Mouse (Mus musculus): ENCODE results near the gene Plxnb1. TPM values are rescaled to one million over a fixed set of nuclear protein-coding genes. Genes with fewer than 3 reads are reported as not detected.
A peak's percentile ranks its signal among the peaks of the same experiment; 100 is the strongest.

Plxnb1 gene
- total RNA-seq, 2 experiments from 2014 or later, result 90.5 to 91.9 TPM

DNA sequence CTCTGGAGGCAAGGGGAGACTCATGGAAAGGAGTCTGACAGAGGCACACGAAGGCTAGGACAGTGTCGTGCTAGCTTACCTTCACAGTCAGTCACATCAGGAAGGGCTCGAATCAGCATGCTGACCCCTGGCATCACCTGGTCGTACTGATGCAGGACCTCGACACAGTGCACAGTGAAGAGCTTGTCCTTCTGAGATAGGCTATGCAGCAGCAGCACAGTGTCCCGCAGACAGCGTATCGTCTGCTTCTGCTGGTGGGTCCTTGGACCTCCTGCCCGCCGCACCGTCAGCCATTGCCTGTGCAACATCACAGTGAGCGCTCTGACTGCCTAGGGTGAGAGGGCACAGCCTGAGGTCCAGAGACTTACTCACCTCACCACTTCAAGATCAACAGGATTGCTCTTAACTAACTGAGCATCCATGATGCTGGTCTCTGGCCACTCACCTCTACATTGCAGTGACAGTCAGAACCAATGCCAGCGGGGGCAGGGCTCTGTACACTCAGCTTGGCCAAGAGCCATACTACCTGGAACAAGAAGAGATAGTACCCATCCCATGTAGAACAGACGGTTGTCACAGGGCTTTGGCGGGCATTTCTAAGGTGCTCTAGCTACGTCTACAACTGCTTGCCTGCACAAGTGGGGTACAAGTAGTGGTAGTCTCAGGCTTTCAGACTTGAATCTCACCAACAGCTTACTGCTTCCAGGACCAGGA lies 34.8 kb upstream of the Plxnb1 start:
- no peak for DNase-seq (ENCODE audit: low spot score in 2 of 2)

DNA sequence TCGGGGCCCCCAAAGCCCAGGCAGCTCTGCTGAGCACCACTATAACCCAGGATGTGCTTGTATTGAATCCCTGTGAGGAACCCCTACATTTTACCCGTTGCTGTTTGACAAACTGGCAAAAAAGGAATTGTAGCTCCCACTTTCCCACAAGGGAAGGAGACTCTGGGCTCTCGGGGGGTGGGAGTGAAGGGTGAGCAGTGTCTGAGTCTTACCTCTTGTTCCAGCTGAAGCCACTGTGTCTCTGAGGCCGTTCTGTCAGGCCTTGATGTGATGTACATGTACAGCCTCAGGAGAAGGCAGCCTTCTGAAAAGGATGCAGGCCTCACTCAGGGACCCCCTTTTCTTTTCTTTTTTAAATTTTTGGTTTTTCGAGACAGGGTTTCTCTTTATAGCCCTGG lies 34.3 kb upstream of the Plxnb1 start:
- DNase-seq (ENCODE audit: low spot score in 2 of 2), result no peak

DNA sequence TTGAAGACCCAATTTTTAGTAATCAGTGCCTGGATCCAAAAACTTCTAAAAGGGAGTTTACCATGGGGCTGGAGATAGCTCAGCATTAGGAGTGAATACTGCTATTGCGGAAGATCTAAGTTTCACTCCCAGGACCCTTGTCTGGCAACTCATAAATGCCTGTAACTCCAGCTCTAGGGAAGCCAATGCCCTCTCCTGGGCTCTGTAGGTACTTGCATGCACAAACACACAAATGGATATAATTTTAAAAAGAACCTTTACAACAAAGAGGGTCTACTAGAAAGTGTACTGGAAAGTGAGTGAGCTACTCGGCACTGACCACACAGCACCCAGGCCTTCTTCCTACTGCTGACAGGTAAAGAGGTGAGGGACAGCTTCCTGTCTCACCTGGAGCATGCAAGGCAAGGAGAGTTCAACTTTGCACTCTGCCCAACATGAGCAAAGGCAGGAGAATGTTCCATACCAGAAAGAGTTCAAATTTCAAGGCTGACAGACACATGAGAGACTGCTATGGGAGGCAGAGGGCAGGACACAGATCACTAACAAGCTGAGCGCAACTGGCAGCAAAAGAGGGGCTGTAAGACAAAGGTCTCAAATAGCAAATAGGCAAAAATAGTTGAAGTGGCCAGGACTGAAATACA lies 27.0 kb upstream of the Plxnb1 start:
- DNase-seq (ENCODE audit: low spot score in 2 of 2), result no peak

DNA sequence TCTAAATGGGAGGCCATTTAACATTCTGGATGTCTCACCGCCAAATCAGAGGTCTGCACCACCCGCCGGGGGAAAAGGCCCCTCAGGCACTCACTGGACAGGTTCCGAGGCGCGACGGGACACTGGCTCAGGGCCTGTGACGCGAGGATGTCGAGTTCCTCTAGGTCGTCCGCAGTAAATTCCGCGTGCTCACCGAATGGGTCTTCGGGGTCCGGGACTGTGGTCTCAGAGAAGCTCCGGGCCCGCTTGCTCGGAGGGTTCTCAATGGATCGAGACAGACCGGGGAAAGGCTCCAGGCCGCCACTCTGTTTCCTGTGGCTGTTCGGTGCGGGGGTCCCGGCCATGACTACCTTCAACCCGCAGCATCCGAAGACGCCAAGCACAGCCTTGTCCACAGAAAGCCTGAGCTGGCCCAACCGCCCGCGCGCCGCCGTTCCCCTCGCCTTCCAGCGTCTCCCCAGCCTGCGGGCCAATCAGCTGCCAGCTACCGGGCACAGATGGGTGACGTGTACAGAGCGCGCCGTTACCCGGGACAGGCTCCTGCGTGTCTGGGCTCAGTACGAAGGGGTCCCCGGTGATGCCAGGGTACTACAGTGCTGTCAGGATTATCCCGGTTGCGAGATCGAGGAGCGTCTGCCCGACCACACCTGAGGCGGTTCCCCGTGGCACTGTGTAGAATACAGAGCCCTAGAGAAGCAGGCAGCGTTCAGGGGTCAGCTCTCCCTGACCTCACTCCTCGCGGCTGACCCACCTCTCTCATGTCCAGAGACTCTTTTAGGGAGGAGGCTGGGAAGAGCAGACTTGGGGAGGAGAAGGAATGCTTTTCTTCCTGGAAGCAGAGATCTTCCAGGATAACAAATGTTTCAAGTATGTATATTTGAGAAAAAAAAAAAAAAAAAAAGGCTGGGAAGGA lies 21.3 kb upstream of the Plxnb1 start, which contains the start of gene Atrip:
Gene Atrip (minus strand): TSS at position 464 of the 913 bp plus-strand sequence.
- peak; percentile 92 to 96 for DNase-seq (ENCODE audit: low spot score in 2 of 2)

DNA sequence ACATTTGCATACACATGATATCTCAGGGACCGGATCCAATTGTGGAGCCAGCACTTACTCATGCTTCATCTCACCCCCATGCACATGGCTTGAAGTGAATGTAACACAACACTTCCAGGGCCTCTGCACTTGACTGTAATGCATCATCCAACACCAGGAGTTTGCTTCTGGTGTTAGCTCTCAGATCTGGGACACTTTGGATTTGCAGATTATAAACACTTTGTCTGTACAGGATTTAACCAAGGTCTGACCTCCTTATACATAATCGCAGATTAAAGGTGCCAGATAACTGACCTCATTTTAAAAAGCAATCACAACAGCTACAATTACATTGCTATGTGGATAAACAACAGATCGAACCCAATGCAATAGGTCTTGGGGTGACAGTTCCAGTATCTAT lies 14.7 kb upstream of the Plxnb1 start:
- DNase-seq (ENCODE audit: low spot score in 2 of 2), result no peak

DNA sequence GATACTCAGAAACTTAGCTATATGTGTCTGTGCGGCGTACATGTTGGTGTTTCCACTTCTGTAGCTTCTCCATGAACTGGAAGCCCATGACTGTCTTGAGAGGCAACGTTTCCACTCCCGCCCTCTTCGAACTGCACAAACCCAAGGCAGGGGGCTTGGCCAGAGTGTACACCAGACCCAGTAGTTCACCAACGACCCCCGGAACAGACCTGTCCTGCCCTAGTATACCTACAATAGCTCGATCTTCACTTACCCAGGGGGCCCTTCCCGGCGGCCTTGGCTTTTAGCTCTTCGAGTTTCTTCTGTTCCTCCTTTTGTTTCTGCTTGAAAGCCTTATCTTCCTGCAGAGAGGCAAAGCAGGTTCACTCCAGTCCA lies 13.5 kb upstream of the Plxnb1 start:
- DNase-seq (ENCODE audit: low spot score in 2 of 2), result no peak

DNA sequence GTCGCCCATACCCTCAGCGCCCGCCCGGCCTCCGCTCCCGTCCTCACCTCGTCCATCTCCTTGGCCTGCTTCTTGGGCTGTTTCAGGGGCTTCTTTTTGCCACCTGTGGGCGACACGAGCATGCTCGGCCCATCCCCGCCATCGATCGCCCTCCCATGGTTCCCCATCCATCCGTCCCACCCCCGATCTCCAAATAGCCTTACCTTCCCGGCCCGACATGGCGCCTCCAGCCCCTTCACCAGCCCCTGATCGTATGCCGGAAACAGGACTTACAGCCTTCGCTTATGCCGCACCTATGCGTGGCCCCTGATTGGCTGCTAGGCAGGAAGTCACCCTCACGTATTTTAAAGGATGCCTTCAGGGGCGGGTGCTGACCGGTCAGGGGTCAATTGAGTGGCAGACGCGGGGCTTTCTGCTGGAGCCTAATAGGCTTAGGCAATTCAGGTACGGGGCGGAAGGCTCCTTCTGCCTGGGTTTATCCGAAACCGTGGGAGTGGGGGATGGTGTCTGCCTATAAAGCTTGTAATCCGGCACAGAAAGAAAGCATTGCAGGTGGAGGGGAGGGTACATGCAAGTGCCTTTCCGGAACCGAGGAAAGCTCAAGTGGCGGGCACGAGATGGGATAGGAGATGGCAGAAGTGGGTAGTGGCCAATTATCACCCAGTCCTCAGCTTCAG lies 12.9 kb upstream of the Plxnb1 start, which contains the start of the genes Ccdc51 and Tma7:
Gene Ccdc51 (plus strand): TSS at position 370 of the 677 bp plus-strand sequence.
Gene Tma7 (minus strand): TSS at position 464 of the 677 bp plus-strand sequence.
- peak; percentile 83 to 91 for DNase-seq (ENCODE audit: low spot score in 2 of 2)

DNA sequence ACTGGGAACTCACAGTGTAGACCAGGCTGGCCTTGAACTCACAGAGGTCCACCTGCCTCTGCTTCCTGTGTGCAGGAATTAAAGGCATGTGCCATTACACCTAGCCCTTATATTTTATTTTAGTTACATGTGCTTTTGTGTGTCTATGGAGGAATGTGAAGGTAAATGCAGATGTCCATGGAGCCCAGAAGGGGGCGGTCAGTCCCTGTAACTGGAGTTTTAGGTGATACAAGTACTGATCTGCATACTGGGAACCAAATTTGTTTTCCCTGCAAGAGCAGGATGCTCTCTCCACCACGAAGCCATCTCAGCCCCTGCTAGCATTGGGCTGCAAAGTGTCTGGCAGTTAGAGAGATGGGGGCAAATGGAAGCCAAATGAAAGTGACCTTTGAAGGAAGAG lies 10.3 kb upstream of the Plxnb1 start:
- no peak for DNase-seq (ENCODE audit: low spot score in 2 of 2)

GRCm38 (mm10) chr9:109087987-109088386 lies 7.2 kb upstream of the Plxnb1 start:
- DNase-seq (ENCODE audit: low spot score in 2 of 2), result peak; percentile 43 to 80

DNA sequence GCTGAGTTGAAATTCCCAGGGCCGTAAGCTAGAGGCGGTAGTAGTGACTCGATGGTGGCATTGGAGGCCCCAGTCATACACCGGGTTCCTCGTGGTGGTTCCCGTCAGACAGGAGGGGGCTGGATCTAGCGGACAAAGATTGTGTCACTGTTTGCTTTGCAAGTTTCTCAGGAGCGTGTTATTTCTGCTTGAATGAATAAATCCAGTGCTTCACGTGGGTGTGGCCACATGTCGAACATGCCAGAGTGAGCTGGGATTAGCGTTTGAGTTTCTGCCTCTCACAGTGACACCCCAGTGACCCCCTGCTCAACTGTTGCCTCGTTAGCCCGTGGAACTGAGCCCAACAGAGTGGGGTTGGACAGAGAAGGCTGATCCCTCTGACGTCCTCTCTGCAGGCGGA lies 4.7 kb upstream of the Plxnb1 start:
- DNase-seq (ENCODE audit: low spot score in 2 of 2), result no peak

DNA sequence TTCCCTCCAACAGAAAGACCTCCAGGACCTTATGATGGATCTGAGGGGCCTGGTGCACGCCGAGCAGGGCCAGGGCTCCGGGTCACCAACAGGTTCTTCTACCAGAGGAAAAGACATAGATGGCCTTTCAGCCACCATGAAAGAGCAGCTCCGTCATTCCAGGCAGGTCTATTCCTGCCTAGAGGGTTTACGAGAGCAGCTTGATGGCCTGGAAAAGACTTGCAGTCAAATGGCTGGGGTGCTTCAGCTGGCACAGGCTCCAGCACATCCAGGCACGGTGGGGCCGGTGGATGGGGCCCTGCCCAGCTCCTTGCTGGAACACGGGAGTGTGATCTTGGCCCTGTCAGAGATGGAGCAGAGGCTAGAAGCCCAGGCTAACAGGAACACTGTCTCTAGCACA lies 3.4 kb upstream of the Plxnb1 start:
- no peak for DNase-seq (ENCODE audit: low spot score in 2 of 2)

GRCm38 (mm10) chr9:109092799-109093198 lies 2.4 kb upstream of the Plxnb1 start:
- DNase-seq (ENCODE audit: low spot score in 2 of 2), result no peak

DNA sequence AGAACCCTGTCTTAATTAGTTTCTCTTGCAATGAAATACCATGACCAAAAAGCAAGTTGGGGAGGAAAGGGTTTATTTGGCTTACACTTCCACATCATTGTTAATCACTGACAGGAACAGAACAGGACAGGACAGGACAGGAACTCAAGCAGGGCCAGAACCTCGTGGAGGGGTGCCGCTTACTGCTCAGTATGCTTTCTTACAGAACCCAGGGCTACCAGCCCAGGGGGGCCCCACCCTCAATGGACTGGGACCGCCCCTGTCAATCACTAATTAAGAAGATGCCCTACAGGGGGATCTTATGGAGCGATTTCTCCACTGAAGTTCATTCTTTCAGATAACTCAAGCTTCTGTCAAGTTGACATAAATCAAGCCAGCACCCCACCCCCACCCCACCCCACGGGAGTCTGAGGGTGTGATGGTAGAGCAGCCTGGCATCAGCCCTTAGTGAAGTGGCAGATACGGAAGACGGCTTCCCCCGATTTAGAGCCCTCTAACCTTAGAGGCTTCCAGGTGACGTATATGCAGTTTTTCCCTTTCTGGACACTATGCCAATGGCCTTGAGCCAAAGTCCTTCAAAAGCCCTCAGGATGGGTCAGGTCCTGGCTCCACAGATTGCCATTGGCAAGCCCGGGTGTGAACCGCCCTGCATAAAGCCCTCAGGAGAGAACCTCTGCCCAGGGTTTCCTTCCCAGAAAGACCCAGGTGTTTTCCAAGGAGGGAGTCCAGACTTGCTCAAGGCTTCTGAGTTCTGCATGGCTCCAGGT lies 1.2 kb upstream of the Plxnb1 start:
- no peak for DNase-seq (ENCODE audit: low spot score in 2 of 2)

GRCm38 (mm10) chr9:109094553-109095136 lies 544 bp upstream of the Plxnb1 start:
- no peak for DNase-seq (ENCODE audit: low spot score in 2 of 2)

- peak; percentile 27 to 60 for DNase-seq (ENCODE audit: low spot score in 2 of 2)
Measured at GRCm38 (mm10) chr9:109096251-109096661, 1.1 kb downstream of the Plxnb1 start.

DNA sequence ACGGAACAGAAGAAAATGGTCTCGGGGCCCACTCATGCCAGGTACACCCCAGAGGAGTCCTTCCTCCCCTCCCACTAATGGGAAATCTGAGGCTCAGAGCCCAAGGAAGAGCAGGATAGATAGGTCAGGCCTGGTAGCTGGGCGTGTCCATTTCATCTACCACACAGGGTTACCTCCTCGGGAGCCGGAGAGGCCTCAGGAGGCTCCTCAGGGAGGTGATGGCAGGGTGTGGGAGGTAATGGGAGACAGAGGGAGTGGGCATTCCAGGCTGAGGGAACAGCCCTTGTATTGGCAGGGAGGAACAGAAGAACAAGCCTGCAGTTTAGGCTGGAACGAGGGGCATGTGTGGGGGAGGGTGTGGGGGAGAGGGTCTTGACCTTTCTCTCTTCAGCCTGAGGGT lies 1.7 kb downstream of the Plxnb1 start:
- DNase-seq (ENCODE audit: low spot score in 2 of 2), result no peak

GRCm38 (mm10) chr9:109097291-109097690 lies 2.1 kb downstream of the Plxnb1 start:
- no peak for DNase-seq (ENCODE audit: low spot score in 2 of 2)

- peak; percentile 70 to 87 for DNase-seq (ENCODE audit: low spot score in 2 of 2)
Measured at GRCm38 (mm10) chr9:109097831-109098230, 2.6 kb downstream of the Plxnb1 start.

DNA sequence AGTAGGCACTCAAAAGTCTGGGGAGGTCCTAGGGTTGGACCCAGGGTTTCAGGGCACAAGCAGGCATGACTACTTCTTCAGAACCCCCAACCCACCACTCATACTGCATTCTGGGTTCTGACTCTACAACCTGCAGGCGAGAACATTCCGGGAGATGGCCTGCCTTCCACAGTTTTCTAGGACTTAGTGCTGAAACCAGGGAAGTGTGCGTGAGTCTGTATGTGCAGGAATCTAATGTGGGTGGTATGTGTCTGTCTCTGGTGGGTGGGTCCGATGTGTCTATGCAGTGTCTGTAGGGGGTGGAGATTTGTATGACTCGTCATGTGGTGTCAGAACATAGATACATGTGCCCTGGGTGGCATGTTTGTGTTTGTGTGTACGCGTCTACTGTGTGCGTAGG lies 3.2 kb downstream of the Plxnb1 start:
- no peak for DNase-seq (ENCODE audit: low spot score in 2 of 2)

- DNase-seq (ENCODE audit: low spot score in 2 of 2), result peak; percentile 32 to 55
Measured at GRCm38 (mm10) chr9:109098969-109099368, 3.8 kb downstream of the Plxnb1 start.

All from layer of hippocampus, postnatal 14 days (tissue).